Mouse (Mus musculus) left cerebral cortex, adult 11 months (tissue): Measurements from ENCODE around the gene Wnt1.
"Not testable (repeated sequence)": the region's sequence is repeated elsewhere in the genome, so short reads cannot be mapped to it uniquely, and the experiment has no call there.

ENCODE experiments used
- DNase-seq: peaks from one replicate; pipeline ENCODE4 v3.0.0; 2022; ENCODE audit warnings: low spot score

The Wnt1 gene

DNA sequence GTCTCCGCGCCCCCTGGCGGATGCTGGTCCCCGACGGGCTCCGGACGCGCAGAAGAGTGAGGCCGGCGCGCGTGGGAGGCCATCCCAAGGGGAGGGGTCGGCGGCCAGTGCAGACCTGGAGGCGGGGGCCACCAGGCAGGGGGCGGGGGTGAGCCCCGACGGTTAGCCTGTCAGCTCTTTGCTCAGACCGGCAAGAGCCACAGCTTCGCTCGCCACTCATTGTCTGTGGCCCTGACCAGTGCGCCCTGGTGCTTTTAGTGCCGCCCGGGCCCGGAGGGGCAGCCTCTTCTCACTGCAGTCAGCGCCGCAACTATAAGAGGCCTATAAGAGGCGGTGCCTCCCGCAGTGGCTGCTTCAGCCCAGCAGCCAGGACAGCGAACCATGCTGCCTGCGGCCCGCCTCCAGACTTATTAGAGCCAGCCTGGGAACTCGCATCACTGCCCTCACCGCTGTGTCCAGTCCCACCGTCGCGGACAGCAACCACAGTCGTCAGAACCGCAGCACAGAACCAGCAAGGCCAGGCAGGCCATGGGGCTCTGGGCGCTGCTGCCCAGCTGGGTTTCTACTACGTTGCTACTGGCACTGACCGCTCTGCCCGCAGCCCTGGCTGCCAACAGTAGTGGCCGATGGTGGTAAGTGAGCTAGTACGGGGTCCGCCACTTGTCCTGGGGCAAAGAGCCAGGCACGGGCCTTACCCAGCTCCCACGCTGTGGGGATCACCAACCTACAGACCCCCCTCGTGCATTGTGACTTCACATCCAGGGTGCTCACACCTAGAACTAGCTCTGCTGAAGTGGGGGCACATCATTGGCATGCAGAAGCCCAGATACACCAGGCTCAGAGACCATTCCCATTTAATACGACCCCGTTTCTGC lies at the start of gene Wnt1:
Gene Wnt1 (plus strand): TSS at position 197 of the 875 bp plus-strand sequence.
- no peak for DNase-seq

DNA sequence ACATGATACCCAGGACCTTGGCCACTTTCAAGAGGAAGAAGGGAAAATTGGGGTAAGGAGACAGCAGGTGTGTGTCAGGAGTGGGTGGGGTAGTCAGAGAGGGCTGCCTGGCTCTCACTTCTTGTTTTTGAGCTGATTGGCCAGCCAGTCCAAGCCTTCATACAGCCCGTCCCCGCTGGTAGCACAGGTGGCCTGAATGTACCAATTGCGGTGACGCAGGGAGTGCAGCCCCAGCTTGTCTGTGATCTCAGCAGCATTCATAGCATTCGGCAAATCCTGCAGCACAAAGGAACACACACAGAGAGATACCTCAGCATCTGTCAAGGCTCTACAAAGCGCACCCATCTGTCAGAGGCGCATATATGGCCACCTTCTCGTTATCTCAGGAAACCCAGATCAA lies 49.4 kb upstream of the Wnt1 start:
- DNase-seq: no peak

DNA sequence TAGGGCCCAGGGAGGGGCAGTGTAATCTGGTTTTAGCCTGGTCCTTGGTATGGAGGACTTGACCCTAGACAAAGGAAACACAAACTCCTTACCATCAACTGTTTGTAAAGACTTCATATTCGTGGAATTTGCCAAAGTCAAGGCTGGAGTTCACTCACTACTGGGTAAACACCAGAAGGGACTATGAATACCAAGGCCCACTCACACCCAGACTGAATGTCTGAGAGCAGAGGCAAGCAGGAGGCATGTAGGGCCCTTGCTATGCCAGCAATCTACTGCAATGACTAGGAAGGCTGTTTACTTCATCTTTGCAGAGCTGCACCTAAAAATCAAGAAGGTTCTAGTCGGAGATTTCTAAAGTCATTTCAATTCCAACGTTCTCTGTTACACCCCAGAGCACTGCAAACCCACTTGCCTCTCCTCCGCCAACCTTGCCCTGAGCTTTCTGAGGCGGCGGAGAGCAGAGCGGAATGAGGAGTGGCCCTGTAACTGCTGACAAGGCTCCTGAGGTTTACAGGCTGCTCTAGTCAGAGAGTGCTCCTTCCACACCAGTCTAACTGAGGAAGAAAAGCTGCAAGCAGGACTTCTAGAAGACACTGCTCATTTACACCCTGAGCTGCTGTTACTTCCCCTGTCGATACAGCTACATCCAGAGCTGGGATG lies 46.8 kb upstream of the Wnt1 start:
- DNase-seq: no peak

DNA sequence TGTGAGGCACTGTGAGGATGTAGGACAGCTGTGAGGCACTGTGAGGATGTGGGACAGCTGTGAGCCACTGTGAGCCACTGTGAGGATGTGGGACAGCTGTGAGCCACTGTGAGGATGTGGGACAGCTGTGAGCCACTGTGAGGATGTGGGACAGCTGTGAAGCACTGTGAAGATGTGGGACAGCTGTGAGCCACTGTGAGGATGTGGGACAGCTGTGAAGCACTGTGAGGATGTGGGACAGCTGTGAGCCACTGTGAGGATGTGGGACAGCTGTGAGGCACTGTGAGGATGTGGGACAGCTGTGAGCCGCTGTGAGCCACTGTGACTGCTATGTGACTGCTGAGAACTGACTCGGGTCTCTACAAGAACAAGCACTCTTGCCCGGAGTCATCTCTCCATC lies 45.8 kb upstream of the Wnt1 start:
- DNase-seq: not testable (repeated sequence)

DNA sequence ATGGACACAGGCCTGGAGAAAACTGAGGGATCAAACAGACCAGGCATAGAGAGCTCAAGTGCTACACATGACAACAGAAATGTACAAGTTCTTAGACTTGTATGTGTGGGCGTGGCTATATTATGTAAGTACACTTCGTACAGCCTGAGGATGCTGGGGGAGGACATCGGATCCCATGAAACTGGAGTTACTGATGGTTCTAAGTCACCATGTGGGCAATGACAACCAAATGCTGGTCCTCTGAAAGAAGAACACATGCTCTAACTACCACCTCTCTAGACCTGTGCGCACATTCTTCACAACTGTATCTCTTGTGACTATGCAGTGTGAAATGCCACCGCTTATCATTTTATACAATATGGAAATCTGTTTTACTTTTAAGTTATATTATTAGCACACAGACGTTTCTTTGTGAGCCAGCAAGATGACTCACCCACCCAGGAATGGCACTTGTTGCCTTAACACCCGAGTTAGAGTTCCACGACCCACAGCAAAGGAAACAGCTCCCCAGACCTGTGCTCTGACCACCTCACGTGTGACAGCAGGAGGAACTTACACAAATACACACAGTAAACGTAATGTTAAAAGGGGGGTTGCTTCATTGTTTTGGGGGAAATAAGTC lies 43.2 kb upstream of the Wnt1 start:
- DNase-seq: no peak

GRCm38 (mm10) chr15:98747296-98747695 lies 42.4 kb upstream of the Wnt1 start:
- DNase-seq: no peak

DNA sequence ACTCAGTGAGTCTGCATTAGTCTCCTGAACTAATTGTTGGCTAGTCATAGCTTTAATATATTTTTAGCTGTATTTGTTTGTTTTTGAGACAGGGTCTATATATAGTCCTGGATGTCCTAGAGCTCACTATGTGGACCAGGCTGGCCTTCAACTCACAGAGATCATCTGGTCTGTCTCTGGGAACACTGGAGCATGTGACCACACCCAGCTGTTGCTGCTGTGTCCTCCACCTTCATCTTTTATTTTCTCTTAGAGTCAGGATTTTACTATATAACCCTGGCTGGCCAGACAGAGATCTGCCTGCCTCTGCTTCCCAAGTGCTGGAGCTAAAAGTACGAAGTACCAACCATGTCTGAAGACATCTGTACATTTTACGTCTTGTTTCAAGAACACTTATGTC lies 40.6 kb upstream of the Wnt1 start:
- DNase-seq: no peak

DNA sequence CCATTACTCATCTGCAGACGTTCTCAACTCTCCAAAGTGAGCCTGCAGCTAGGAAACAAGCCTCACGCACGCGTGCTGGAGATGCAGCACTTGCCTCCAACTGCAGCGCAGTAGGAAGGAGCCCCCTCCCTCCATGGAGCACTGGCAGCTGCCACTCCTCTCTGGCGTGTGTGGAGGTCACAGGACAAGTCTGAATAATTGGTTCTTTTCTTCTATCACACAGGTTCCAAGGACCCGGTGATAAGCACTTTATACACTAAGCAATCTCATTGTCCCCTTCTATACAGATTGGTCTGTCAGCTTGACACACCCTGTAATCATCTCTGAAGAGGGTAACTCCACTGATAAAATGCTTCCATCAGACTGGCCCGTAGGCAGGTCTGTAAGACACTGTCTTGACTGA lies 36.6 kb upstream of the Wnt1 start:
- no peak for DNase-seq

GRCm38 (mm10) chr15:98754125-98754524 lies 35.5 kb upstream of the Wnt1 start:
- DNase-seq: no peak

DNA sequence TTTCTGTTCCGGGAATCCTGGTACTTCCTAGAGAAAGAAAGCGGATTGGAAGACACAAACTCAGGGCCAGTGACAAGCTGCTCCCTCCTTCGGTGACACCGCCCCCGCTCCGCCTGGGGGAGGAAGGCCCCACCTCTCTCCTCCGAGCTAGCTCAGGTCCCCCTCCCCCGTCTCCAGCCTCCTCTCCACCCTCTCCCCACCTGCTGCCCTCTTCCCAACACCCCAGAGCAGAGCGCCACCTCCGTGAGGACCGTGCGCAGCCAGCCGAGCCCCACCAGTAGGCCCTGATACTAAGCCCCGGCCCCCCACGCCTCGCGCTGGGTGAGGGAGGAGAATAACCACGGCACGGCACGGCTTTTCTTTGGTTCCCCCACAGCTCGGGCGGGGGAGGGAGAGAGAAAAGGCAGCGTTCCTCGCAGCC lies 27.4 kb upstream of the Wnt1 start:
- DNase-seq: peak; percentile 66

DNA sequence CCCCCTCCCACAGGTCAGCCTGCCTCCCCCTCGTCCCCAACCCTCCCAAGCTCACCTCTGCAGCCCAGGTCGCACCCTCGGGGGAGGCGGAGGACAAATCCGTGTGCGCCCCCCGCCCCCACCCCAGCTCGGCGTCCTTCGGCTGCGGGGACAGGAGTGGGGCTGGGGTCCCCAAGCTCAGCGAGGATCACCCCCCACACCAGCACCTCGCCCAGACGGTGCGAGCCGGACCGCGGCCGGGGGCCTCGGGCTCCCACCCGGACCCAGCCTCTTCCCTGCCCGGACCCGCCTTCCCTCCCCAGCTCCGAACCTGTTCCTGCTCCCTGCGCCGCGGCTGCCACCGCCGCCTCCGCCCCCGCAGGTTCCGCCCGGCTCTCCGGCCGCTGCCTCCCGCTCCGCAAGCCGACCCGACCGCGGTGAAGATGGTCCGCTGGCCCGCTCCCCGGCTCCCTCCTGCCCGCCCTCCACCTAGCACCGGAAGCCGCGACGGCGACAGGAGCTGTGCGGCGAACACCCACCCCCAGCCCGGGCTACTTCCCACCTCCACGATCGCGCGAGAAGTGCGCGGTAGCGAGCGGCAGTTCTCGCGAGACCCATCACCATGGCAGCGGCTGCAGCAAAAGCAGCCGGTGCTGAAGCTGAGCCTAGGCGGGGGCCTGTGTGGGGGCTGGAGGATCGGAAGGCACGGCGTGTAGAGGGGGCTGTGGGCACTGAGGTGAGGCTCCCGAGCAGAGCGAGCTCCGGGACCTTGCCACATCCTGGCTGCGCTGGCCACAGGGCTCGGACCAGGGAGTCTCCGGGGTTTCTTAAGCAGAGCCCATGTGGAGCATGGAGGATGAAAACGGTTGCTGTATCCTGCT lies 26.8 kb upstream of the Wnt1 start, which contains the start of gene Arf3:
Gene Arf3 (minus strand): TSS at position 545 of the 860 bp plus-strand sequence.
- DNase-seq: peak; percentile 92

DNA sequence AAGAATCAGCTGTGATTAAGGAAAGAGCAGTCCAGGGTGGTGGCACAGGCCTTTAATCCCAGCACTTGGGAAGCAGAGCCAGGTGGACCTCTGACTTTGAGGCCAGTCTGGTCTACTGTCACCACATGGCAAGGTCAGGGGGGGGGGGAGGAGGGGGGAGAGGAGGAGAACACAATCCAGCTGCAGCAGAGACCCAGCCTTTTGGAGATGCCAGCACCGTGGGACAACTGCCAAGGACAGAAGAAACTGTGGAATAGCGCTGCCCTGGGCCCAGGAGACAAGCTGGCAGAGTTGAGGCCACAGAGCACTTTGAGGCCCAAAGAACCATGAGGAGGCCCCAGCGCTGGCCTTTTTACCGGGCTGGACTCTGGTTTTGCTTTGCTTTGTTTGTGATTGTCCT lies 23.7 kb upstream of the Wnt1 start:
- DNase-seq: no peak

DNA sequence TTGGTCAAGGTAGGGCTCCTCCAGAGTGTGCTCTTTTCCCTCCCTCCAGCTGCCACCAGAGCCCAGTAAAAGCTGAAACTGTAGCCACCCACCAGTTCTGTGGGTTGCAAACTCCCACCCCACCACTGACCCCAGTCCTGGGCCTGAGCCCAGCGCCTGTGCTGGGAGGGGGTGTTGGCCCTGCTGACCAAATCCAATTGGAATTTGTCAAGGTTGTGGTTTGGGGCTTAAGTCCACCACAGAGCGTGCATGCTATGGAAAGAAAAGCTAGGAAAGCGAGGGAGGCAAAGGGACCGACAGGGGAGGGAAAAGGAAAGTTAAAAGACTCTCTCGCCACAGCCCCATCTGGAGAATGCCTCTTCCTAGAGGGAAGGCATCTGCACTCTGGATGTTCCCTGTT lies 21.4 kb upstream of the Wnt1 start:
- DNase-seq: no peak

GRCm38 (mm10) chr15:98771813-98772425 lies 17.7 kb upstream of the Wnt1 start:
- DNase-seq: no peak

DNA sequence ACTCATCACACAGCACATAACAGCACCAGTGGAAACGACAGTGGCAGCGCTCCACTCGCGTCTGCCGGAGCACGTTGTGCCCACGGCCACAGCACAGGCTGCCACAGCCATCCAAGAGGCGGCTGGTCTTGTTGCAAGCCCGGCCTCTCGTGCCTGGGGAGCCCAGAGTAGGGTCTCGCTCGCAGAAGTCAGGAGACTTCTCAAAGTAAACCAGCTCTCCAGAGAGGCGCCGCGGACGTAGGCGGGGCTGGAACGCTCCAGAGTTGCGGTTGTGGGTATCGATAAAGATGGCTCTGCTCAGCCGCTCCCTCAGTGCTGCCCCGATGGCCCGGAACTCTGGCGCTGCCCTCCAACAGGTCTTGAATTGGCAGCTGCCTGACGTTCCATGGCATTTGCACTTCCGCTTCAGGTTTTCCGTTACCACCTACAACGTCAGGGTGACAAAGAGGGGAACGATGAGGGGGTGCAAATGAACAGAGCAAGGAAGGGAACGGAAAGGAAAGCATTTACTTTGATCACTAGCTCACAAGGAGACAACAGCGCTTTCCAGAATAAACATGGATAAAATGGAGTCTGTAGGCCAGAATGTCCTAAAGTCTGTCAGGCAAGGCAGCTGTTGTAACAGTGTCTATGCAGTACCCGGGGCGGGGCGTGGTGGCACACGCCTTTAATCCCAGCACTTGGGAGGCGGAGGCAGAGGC lies 17.0 kb upstream of the Wnt1 start:
- no peak for DNase-seq

DNA sequence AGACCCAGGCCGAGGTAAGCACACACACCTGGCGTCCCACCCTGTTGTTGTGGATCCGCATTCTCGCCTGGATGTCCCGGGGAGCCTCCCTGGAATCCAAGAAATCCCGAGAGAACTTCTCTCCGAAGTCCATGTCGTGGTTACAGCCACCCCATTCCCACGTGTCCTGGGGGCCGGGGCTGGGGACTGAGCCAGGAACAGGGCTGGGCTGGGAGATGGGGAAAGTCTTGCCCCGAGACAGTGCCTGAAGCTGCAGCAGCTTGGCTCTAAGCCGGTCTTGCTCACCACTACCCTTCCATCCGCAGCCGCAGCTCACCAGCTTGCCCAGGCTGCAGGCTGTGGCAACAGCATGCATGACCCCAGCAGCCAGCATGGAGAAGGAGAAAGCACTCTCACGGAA lies 15.6 kb upstream of the Wnt1 start:
- no peak for DNase-seq

DNA sequence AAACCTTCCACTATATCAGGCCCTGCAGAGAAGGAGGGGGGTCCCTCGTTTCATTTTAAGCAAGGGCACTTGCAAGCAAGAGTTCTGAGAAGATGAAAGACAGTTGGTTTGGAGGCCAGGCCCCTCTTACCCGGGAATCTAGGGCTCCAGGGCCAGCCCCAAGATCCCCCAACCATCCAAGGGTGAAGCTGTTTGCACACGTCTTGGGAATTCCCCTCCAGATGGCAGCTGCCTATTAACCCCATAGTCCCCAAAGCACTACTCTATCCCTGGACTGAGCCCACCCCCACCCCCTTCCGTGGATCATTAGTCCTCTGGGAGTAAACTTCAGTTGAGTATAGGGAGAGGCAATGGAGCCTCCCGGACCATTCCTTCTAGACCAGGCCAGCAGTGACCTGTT lies 14.1 kb upstream of the Wnt1 start:
- DNase-seq: no peak

- DNase-seq: no peak
These were observed 13.2 kb upstream of the Wnt1 start for GRCm38 (mm10) chr15:98776280-98777004.

DNA sequence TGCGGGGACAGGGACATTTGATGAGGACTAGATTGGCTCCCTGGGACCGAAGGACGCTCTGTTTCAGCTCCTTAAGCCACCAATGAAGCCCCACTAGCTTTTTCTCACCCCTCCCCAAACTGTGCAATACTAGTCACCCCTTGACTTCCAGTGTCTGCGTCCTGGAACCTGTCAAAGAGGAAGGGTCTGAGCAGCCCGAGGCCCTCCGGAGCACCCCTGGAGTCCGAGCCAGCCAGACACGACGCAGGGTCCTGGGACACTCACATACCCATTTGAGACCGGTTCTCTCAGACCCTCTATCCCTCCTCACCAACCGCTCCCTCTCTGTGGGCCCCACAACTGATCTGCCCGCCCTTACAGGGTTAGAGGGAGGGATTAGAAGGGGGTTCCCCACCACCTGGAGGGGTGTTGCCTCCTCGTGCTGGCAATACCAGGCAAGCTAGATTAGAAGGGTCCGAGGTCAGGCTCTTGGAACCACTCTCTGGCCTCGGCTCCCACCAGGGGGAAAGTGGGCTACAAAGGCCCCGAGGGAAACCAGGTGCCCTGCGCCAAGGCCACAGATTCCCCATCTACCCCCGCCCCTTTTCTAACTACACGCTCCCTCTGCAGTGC lies 12.5 kb upstream of the Wnt1 start:
- DNase-seq: no peak

- no peak for DNase-seq
These were observed 11.9 kb upstream of the Wnt1 start, which contains the start of gene Wnt10b for GRCm38 (mm10) chr15:98777762-98778161. Wnt10b (minus strand) TSS chr15:98778150.
